Mouse (Mus musculus) limb, embryonic 12.5 days (tissue): ENCODE results near the gene Sapcd1. TPM values are rescaled to one million over a fixed set of nuclear protein-coding genes. Genes with fewer than 3 reads are reported as not detected.
A peak's percentile ranks its signal among the peaks of the same experiment; 100 is the strongest.
"Not testable (repeated sequence)": the region's sequence is repeated elsewhere in the genome, so short reads cannot be mapped to it uniquely, and the experiment has no call there.

Experiments used
- ATAC-seq: fragments of 200-750 bp; cut with Nextera tagmentation; 2 replicates; pipeline ENCODE4 v1.8.0; 2017; ENCODE audit warnings: low read depth, moderate TSS enrichment; ENCODE audit not compliant: insufficient number of reproducible peaks, insufficient read depth, low FRiP score, low TSS enrichment
- H3K27ac ChIP-seq: fragments of 300-500 bp; sonication (generic); 2 replicates; pipeline ENCODE4 v1.5.1; 2016; ENCODE audit warnings: mild to moderate bottlenecking, moderate library complexity
- H3K27me3 ChIP-seq: fragments of 300-500 bp; sonication (generic); 2 replicates; pipeline ENCODE4 v1.6.1; 2016; ENCODE audit warnings: mild to moderate bottlenecking, moderate library complexity
- H3K36me3 ChIP-seq: fragments of 300-500 bp; sonication (generic); 2 replicates; pipeline ENCODE4 v1.6.1; 2016; ENCODE audit warnings: mild to moderate bottlenecking, moderate library complexity
- H3K4me1 ChIP-seq: fragments of 300-500 bp; sonication (generic); replicated peaks from 2 replicates; pipeline ENCODE4 v1.6.1; 2016
- H3K4me2 ChIP-seq: fragments of 300-500 bp; sonication (generic); 2 replicates; pipeline ENCODE4 v1.6.1; 2016; ENCODE audit warnings: mild to moderate bottlenecking, moderate library complexity
- H3K4me3 ChIP-seq: fragments of 300-500 bp; sonication (generic); replicated peaks from 2 replicates; pipeline ENCODE4 v1.5.1; 2016; ENCODE audit warnings: mild to moderate bottlenecking
- H3K9ac ChIP-seq: fragments of 300-500 bp; sonication (generic); replicated peaks from 2 replicates; pipeline ENCODE4 v1.6.1; 2016; ENCODE audit warnings: mild to moderate bottlenecking, moderate library complexity
- H3K9me3 ChIP-seq: fragments of 300-500 bp; sonication (generic); 2 replicates; pipeline ENCODE4 v1.6.1; 2016; ENCODE audit warnings: mild to moderate bottlenecking, moderate library complexity
- WGBS: fragments of 180-500 bp; shearing (Covaris S2); methylation state at CpG from one replicate; pipeline ENCODE4 v1.1.7; 2016; 5-methylcytosine and 5-hydroxymethylcytosine counted together
- polyA plus RNA-seq: library from polyadenylated mRNA; unstranded; fragments of >200 nt; fragmentation: Nextera tagmentation; extraction: Ambion mirVana; gene quantifications from 2 replicates; pipeline ENCODE4 v1.2.1, GENCODE M21; 2016

The Sapcd1 gene
- polyA plus RNA-seq, 1 experiment from 2014 or later: 3.2 TPM

GRCm38 (mm10) chr17:34995192-34995591 lies 32.6 kb downstream of the Sapcd1 start:
- 92% methylated on average over 4 of the region's 4 CpGs for WGBS
- not testable (repeated sequence) for H3K4me2 ChIP-seq, H3K27me3 ChIP-seq, H3K9ac ChIP-seq, H3K27ac ChIP-seq, H3K4me3 ChIP-seq, H3K9me3 ChIP-seq, ATAC-seq
- Histone ChIP-seq H3K4me1 (peaks cover 23% of the 10 kb centered on the region), H3K36me3 (peaks cover 54% of the 10 kb centered on the region)

GRCm38 (mm10) chr17:34994751-34995150 lies 33.1 kb downstream of the Sapcd1 start:
- Histone ChIP-seq H3K9ac (no peak overlapping the region), H3K4me1 (peaks cover 20% of the 10 kb centered on the region), H3K4me3 (no peak overlapping the region), H3K27ac (no peak overlapping the region), H3K27me3 (no peaks in the 10 kb centered on the region), H3K9me3 (no peaks in the 10 kb centered on the region), H3K36me3 (peaks cover 55% of the 10 kb centered on the region), H3K4me2 (no peak overlapping the region)
- no peak for ATAC-seq

- Histone ChIP-seq H3K9me3 (no peaks in the 10 kb centered on the region), H3K27ac (no peak overlapping the region), H3K9ac (no peak overlapping the region), H3K36me3 (peaks cover 35% of the 10 kb centered on the region), H3K4me2 (no peak overlapping the region), H3K4me3 (no peak overlapping the region), H3K4me1 (peaks cover 16% of the 10 kb centered on the region), H3K27me3 (no peaks in the 10 kb centered on the region)
- no peak for ATAC-seq
- WGBS: 79% methylated on average over 2 of the region's 2 CpGs
Observed at GRCm38 (mm10) chr17:34984218-34984617, 43.6 kb downstream of the Sapcd1 start.

GRCm38 (mm10) chr17:34982328-34982727 lies 45.5 kb downstream of the Sapcd1 start:
- H3K36me3 ChIP-seq: peaks cover 23% of the 10 kb centered on the region
- peak overlapping the region; percentile 99 for H3K27ac ChIP-seq
- WGBS: under 1% methylated on average over 15 of the region's 15 CpGs
- peak overlapping the region; percentile 91 for H3K9ac ChIP-seq
- H3K9me3 ChIP-seq: no peaks in the 10 kb centered on the region
- H3K27me3 ChIP-seq: no peaks in the 10 kb centered on the region
- H3K4me3 ChIP-seq: peak overlapping the region; percentile 87
- H3K4me1 ChIP-seq: peaks cover 16% of the 10 kb centered on the region
- ATAC-seq: no peak
- peak overlapping the region; percentile 72 for H3K4me2 ChIP-seq

GRCm38 (mm10) chr17:34981690-34982180 lies 46.1 kb downstream of the Sapcd1 start, which contains the start of gene Lsm2:
Lsm2 (plus strand) TSS chr17:34981862.
- whole genome bisulfite sequencing: under 1% methylated on average over 58 of the region's 58 CpGs
- peaks cover 16% of the 10 kb centered on the region for H3K4me1 ChIP-seq
- H3K27me3 ChIP-seq: no peaks in the 10 kb centered on the region
- peak within 1 kb of the TSS; percentile 87 for H3K4me3 ChIP-seq
- no peaks in the 10 kb centered on the region for H3K9me3 ChIP-seq
- H3K36me3 ChIP-seq: peaks cover 21% of the 10 kb centered on the region
- peak; percentile 92 for ATAC-seq
- peak within 1 kb of the TSS; percentile 72 for H3K4me2 ChIP-seq
- H3K9ac ChIP-seq: peak within 1 kb of the TSS; percentile 91
- H3K27ac ChIP-seq: peak within 1 kb of the TSS; percentile 99

- Histone ChIP-seq H3K9me3 (no peaks in the 10 kb centered on the region), H3K4me1 (peaks cover 16% of the 10 kb centered on the region), H3K36me3 (peaks cover 10% of the 10 kb centered on the region), H3K4me3 (peak overlapping the region; percentile 87), H3K9ac (peak overlapping the region; percentile 91), H3K27ac (no peak overlapping the region; the same call in 1 of the 2 replicates), H3K4me2 (peak overlapping the region; percentile 72), H3K27me3 (no peaks in the 10 kb centered on the region)
- WGBS: 15% methylated on average over 2 of the region's 2 CpGs
- ATAC-seq: no peak
Observed at GRCm38 (mm10) chr17:34980655-34981054, 47.2 kb downstream of the Sapcd1 start.

GRCm38 (mm10) chr17:34979631-34980030 lies 48.2 kb downstream of the Sapcd1 start:
- H3K27ac ChIP-seq: no peak overlapping the region
- H3K9ac ChIP-seq: no peak overlapping the region
- H3K27me3 ChIP-seq: no peaks in the 10 kb centered on the region
- H3K36me3 ChIP-seq: no peaks in the 10 kb centered on the region
- no peak for ATAC-seq
- 89% methylated on average over 4 of the region's 4 CpGs for WGBS
- H3K4me3 ChIP-seq: no peak overlapping the region
- H3K9me3 ChIP-seq: no peaks in the 10 kb centered on the region
- peaks cover 16% of the 10 kb centered on the region for H3K4me1 ChIP-seq
- no peak overlapping the region for H3K4me2 ChIP-seq

DNA sequence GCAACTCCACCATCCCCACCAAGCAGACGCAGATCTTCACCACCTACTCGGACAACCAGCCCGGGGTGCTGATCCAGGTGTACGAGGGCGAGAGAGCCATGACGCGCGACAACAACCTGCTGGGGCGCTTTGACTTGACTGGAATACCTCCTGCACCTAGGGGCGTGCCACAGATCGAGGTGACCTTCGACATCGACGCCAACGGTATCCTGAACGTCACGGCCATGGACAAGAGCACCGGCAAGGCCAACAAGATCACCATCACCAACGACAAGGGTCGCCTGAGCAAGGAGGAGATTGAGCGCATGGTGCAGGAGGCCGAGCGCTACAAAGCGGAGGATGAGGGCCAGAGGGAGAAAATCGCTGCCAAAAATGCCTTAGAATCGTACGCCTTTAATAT lies 49.6 kb downstream of the Sapcd1 start:
- Histone ChIP-seq H3K4me3 (no peak overlapping the region), H3K9ac (no peak overlapping the region), H3K27me3 (no peaks in the 10 kb centered on the region), H3K4me1 (peaks cover 16% of the 10 kb centered on the region), H3K9me3 (no peaks in the 10 kb centered on the region), H3K4me2 (no peak overlapping the region), H3K36me3 (no peaks in the 10 kb centered on the region), H3K27ac (no peak overlapping the region)
- WGBS: 89% methylated on average over 27 of the region's 27 CpGs
- ATAC-seq: no peak

DNA sequence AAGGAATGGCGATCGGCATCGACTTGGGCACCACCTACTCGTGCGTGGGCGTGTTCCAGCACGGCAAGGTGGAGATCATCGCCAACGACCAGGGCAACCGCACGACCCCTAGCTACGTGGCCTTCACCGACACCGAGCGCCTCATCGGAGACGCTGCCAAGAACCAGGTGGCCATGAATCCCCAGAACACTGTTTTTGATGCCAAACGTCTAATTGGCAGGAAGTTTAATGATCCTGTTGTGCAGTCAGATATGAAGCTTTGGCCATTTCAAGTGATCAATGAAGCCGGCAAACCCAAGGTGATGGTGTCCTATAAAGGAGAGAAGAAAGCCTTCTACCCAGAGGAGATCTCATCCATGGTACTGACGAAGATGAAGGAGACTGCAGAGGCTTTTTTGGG lies 50.8 kb downstream of the Sapcd1 start:
- no peak for ATAC-seq
- H3K36me3 ChIP-seq: no peaks in the 10 kb centered on the region
- H3K9ac ChIP-seq: no peak overlapping the region
- H3K4me3 ChIP-seq: no peak overlapping the region
- H3K27ac ChIP-seq: no peak overlapping the region
- no peak overlapping the region for H3K4me2 ChIP-seq
- 91% methylated on average over 20 of the region's 20 CpGs for WGBS
- H3K27me3 ChIP-seq: no peaks in the 10 kb centered on the region
- H3K4me1 ChIP-seq: peaks cover 12% of the 10 kb centered on the region
- H3K9me3 ChIP-seq: no peaks in the 10 kb centered on the region

Other genes starting within 250 kb of the Sapcd1 start
- gene Cyp21a1, start 223.5 kb downstream of the Sapcd1 start, polyA plus RNA-seq: not detected in 2 replicates
- gene Stk19, start 191.1 kb downstream of the Sapcd1 start, polyA plus RNA-seq: 24.9 and 26.2 TPM in 2 replicates
- 70.8 and 81.7 TPM in 2 replicates for gene Dxo, start 191.0 kb downstream of the Sapcd1 start, polyA plus RNA-seq
- 58.3 and 65.7 TPM in 2 replicates for gene Skiv2l, start 177.8 kb downstream of the Sapcd1 start, polyA plus RNA-seq
- 125 and 134 TPM in 2 replicates for gene Nelfe, start 177.6 kb downstream of the Sapcd1 start, polyA plus RNA-seq
- gene Cfb, start 165.5 kb downstream of the Sapcd1 start, polyA plus RNA-seq: 1.4 and 3.0 TPM in 2 replicates
- gene Zbtb12, start 148.5 kb downstream of the Sapcd1 start, polyA plus RNA-seq: 9.3 and 10.8 TPM in 2 replicates
- 0.18 TPM in 1 of 2 replicates, not detected in the other for gene Gm20547, start 146.0 kb downstream of the Sapcd1 start, polyA plus RNA-seq
- gene C2, start 129.8 kb downstream of the Sapcd1 start, polyA plus RNA-seq: 0.84 and 1.1 TPM in 2 replicates
- gene Ehmt2, start 129.5 kb downstream of the Sapcd1 start, polyA plus RNA-seq: 114 TPM in 2 replicates
- gene Slc44a4, start 113.5 kb downstream of the Sapcd1 start, polyA plus RNA-seq: not detected in 2 replicates
- 16.2 and 18.9 TPM in 2 replicates for gene Neu1, start 96.8 kb downstream of the Sapcd1 start, polyA plus RNA-seq
- 0.19 TPM in 1 of 2 replicates, not detected in the other for gene Hspa1b, start 68.8 kb downstream of the Sapcd1 start, polyA plus RNA-seq
- gene Gm20481, start 58.1 kb downstream of the Sapcd1 start, polyA plus RNA-seq: not detected in 2 replicates
- gene Hspa1a, start 55.9 kb downstream of the Sapcd1 start, polyA plus RNA-seq: 1.9 and 2.0 TPM in 2 replicates
- gene Hspa1l, start 55.3 kb downstream of the Sapcd1 start, polyA plus RNA-seq: 1.0 and 1.1 TPM in 2 replicates
- gene Lsm2, start 46.2 kb downstream of the Sapcd1 start, polyA plus RNA-seq: 222 and 234 TPM in 2 replicates
- gene Vars, start 27.0 kb downstream of the Sapcd1 start, polyA plus RNA-seq: 169 and 171 TPM in 2 replicates
- gene Vwa7, start 11.4 kb downstream of the Sapcd1 start, polyA plus RNA-seq: 0.10 and 0.13 TPM in 2 replicates
- 2.9 and 3.4 TPM in 2 replicates for gene Msh5, start 18.7 kb upstream of the Sapcd1 start, polyA plus RNA-seq
- gene Clic1, start 21.9 kb upstream of the Sapcd1 start, polyA plus RNA-seq: 194 and 195 TPM in 2 replicates
- gene Ddah2, start 31.0 kb upstream of the Sapcd1 start, polyA plus RNA-seq: 489 and 492 TPM in 2 replicates
- gene Ly6g6c, start 37.4 kb upstream of the Sapcd1 start, polyA plus RNA-seq: not detected in 2 replicates
- 0.68 and 0.76 TPM in 2 replicates for gene Mpig6b, start 38.2 kb upstream of the Sapcd1 start, polyA plus RNA-seq
- gene Ly6g6e, start 48.9 kb upstream of the Sapcd1 start, polyA plus RNA-seq: 1.3 and 2.5 TPM in 2 replicates
- gene Ly6g6d, start 50.0 kb upstream of the Sapcd1 start, polyA plus RNA-seq: 0.68 and 1.0 TPM in 2 replicates
- 0.44 and 0.66 TPM in 2 replicates for gene Ly6g6f, start 57.6 kb upstream of the Sapcd1 start, polyA plus RNA-seq
- gene Abhd16a, start 61.2 kb upstream of the Sapcd1 start, polyA plus RNA-seq: 74.5 and 75.3 TPM in 2 replicates
- not detected in 2 replicates for gene Ly6g5c, start 80.3 kb upstream of the Sapcd1 start, polyA plus RNA-seq
- 1.1 and 1.3 TPM in 2 replicates for gene Ly6g5b, start 87.4 kb upstream of the Sapcd1 start, polyA plus RNA-seq
- 22.4 and 23.7 TPM in 2 replicates for gene Gpank1, start 93.4 kb upstream of the Sapcd1 start, polyA plus RNA-seq
- gene Csnk2b, start 94.0 kb upstream of the Sapcd1 start, polyA plus RNA-seq: 266 and 270 TPM in 2 replicates
- 7.1 and 10.1 TPM in 2 replicates for gene D17H6S53E, start 98.4 kb upstream of the Sapcd1 start, polyA plus RNA-seq
- 0.61 and 0.70 TPM in 2 replicates for gene Apom, start 104.0 kb upstream of the Sapcd1 start, polyA plus RNA-seq
- gene Bag6, start 107.2 kb upstream of the Sapcd1 start, polyA plus RNA-seq: 70.4 TPM in 2 replicates
- gene Prrc2a, start 136.9 kb upstream of the Sapcd1 start, polyA plus RNA-seq: 212 and 231 TPM in 2 replicates
- gene Aif1, start 148.1 kb upstream of the Sapcd1 start, polyA plus RNA-seq: 4.7 and 4.9 TPM in 2 replicates
- gene Lst1, start 160.4 kb upstream of the Sapcd1 start, polyA plus RNA-seq: 5.6 and 6.0 TPM in 2 replicates
- 0.49 and 0.64 TPM in 2 replicates for gene Ltb, start 166.4 kb upstream of the Sapcd1 start, polyA plus RNA-seq
- gene Tnf, start 174.0 kb upstream of the Sapcd1 start, polyA plus RNA-seq: not detected in 2 replicates
- gene Lta, start 177.3 kb upstream of the Sapcd1 start, polyA plus RNA-seq: not detected in 2 replicates
- gene Gm16181, start 192.8 kb upstream of the Sapcd1 start, polyA plus RNA-seq: 0.45 and 1.1 TPM in 2 replicates
- 4.3 and 4.8 TPM in 2 replicates for gene Atp6v1g2, start 205.6 kb upstream of the Sapcd1 start, polyA plus RNA-seq
- gene Nfkbil1, start 207.8 kb upstream of the Sapcd1 start, polyA plus RNA-seq: 13.3 and 15.5 TPM in 2 replicates
- gene Ddx39b, start 213.7 kb upstream of the Sapcd1 start, polyA plus RNA-seq: 620 and 638 TPM in 2 replicates
- gene H2-D1, start 234.7 kb upstream of the Sapcd1 start, polyA plus RNA-seq: 17.8 and 18.8 TPM in 2 replicates